Mouse (Mus musculus) right cerebral cortex, postnatal 10 days (tissue): ENCODE results near the gene Phf3.
"Not testable (repeated sequence)": the region's sequence is repeated elsewhere in the genome, so short reads cannot be mapped to it uniquely, and the experiment has no call there.

Experiments
- DNase-seq, 2 experiments: peaks; one replicate each; pipeline ENCODE4 v3.0.0; 2021; ENCODE audit warnings: low spot score in 2 of 2

Gene Phf3

DNA sequence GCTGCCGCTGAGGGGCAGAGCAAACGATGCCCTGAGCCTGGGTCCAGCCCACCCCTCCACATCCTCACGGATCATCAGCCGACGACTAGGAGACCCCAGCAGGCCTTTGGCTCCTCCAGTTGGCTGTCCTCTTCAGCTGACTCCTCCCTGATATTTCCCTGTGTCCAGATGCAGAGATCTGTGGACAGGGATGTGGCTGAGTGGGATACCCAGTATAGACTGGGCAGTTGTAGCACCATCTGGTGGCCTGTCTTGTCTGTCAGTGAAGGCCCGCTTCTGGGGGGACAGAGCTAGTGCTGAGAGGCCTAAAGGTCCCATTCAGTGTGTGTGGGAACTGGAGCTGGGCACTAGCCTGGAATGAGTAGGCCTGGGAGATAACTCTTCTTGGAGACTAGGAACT is 101.9 kb downstream of the Phf3 start:
- no peak for DNase-seq

- DNase-seq: not testable (repeated sequence)
These were observed 103.1 kb downstream of the Phf3 start for GRCm38 (mm10) chr1:30770599-30770998.

DNA sequence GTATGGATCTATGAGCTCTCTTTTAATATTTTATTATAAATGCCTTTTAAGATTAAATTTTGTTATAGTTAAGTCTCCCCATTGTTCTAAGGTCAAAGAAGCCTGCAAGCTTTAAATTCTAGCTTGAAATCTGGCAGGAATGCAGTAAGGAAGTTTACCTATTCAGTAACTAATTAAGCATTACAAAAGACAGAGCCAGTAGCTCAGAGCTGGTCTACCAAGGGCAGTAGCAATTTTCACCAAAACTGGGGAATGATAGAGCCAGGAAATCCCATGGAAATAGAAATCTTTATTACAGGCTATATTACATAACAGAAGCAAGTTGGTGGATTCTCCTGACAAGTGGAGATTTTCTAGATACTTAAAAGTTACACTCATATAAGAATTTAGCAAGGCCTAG is 116.9 kb downstream of the Phf3 start:
- DNase-seq: no peak

- no peak for DNase-seq
These were observed 118.1 kb downstream of the Phf3 start for GRCm38 (mm10) chr1:30755453-30756224.
